Mouse (Mus musculus) ovary, postnatal 14 days (tissue): ENCODE measurements around the gene Armcx1.
"Not testable (repeated sequence)": the region's sequence is repeated elsewhere in the genome, so short reads cannot be mapped to it uniquely, and the experiment has no call there.

Experiments
- DNase-seq: peaks from one replicate; pipeline ENCODE4 v3.0.0; 2022; ENCODE audit warnings: low spot score

Gene Armcx1

DNA sequence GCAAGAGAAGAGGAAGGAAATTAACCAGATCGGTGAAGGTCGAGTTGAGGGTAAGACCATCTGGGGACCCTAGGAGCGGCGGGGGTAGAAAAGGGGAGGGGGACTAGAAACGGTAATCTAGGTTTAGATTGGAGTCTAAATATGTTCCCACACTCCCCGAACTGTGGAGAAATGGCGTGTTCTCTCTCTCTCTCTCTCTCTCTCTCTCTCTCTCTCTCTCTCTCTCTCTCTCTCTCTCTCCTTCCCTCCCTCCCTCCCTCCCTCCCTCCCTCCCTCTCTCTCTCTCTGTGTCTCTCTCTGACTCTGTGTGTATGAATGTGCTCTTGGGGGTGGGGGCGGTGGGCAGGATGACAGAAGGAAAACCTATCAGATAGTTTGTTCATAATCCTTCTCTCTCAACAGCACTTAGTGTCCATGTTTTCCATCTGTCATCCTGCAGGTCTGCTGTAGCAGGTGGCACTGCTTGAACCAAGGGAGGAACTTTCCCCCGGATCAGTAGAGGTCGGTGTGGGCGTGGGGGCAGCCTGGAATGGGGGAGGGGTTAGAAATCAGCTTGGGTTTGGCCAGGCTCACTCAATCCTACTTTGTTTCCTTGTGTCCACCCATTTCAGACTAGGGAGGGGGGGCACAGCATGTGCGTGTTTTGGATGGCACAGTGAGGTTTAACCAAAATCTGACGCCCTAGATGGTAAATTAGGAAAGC, 39.7 kb downstream of the Armcx1 start:
- no peak for DNase-seq

DNA sequence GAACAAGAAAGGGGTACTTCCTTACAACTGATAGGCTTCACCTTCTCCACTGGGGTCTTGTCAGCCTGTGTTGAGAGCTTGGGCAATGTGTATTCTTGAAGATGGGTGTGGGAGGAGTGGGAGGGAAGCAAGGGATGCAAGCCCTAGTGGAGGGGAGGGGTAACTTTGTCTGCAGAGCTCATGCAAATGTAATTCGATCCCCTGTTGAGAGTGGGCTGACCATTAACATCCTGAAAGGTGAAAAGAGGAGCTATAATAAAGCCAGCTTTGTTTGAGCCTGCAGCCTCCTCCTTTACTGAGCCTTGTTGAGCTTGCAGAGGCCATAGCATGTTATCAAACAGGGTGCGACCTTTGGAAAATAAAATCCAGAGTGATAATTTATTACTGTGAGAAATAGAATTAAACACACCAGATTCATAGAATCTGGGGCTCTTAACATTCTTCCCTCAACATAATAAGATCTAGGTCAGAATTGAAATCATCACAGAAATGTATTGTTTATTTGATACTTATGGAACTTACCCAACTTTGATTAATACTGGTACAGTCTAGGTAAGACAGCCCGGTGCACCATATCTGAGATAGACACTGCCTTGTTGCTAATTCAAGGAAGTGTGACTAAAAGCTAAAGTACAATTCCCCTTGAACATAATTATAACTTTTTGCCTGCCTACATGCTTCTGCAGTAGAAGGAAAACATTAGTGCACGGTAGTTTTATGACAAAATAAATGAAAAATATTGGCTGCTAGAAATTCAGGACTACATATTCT, 45.9 kb downstream of the Armcx1 start:
- DNase-seq: not testable (repeated sequence)
